Mouse (Mus musculus): ENCODE measurements around the gene Gm11084.
A peak's percentile ranks its signal among the peaks of the same experiment; 100 is the strongest.
"Not testable (repeated sequence)": the region's sequence is repeated elsewhere in the genome, so short reads cannot be mapped to it uniquely, and the experiment has no call there.

The Gm11084 gene

DNA sequence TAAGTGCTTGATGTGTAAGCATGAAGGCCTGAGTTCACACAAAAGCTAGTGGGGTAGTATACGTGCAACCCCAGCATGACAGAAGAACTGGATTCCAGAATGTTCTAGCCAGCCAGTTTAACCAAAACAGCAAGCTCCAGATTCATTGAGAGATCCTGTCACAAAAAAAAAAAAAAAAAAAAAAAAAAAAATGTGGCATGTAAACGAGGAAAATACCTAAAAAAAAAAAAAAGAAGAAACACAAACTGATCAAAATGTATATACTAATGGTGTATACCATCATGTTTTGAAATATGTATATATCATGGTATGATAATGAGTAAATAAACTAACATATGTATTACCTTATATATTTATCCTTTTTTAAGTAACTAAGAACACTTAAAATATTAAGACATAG lies 7.6 kb upstream of the Gm11084 start:
- no peak for DNase-seq

DNA sequence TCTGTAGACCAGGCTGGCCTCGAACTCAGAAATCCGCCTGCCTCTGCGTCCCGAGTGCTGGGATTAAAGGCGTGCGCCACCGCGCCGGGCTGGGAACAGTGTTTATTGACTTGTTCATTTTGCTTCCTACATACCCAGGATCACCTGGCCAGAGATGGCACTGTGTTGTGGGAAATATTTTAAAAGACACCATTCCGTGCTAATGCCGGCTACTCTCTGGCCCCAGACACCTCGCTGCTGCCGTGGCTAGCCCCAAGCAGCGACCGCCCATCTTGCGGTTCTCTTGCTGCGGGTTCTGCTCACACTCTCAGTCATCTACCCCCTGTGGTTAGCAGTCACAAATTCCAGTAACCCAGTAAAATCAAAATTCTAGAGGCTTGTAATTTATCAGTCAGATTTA lies 6.0 kb upstream of the Gm11084 start:
- no peak for DNase-seq

DNA sequence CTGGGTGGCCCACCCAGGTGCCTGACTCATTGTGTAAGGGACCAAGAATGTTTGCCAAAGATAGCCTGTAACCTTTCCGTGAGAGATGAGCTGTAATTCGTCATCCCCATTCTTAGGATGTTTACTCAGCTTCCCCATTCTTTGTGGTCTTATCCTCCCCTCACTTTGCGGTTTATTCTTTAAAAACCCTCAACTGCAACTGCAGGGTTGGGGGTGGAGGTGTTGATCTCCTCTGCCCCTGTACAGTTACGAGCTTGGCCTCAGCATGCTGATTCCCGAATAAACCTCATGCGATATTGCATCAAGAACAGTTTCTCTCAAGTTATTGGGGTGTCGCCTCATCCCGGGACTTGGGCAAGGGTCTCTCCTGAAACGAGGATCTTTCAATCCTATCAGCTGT lies 2.4 kb upstream of the Gm11084 start:
- not testable (repeated sequence) for DNase-seq

DNA sequence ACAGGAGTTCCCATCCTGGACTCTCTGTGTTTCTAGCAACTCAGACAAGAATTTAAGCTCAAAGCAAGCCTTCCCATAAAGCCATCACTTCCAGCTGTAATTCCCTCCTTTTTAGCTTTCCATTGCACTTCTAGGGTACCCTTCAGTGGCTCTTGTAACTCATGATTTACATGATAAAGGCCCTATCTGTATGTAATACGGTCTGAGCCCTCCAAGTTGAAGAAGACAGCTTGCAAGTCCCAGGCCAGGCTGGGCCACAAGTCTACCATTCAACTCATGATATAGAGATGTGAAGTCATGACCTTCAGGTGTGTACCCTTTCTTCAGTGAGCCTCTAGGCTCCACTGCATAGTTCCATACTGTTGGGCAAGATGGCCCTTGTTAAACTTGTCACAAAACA lies 1.0 kb downstream of the Gm11084 start:
- no peak for DNase-seq

DNA sequence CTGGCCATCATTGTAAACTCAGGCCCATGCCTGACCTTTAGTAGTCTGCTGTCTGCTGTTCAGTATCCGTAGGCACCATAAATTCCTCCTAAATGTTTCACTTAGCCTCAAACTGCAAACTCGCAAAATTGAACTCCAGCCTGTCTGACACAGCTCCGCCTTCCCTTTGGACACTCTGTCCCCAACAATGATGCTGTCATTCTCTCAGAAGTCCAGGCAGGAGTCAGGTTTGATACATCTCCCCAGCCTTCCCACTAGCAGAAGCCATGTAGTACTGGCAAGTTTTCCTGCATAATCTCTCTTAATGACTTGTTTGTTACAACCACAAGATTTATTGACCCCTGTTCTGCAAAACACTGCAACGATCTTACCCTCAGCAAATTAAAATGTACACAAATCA lies 1.7 kb downstream of the Gm11084 start:
- DNase-seq = no peak

DNA sequence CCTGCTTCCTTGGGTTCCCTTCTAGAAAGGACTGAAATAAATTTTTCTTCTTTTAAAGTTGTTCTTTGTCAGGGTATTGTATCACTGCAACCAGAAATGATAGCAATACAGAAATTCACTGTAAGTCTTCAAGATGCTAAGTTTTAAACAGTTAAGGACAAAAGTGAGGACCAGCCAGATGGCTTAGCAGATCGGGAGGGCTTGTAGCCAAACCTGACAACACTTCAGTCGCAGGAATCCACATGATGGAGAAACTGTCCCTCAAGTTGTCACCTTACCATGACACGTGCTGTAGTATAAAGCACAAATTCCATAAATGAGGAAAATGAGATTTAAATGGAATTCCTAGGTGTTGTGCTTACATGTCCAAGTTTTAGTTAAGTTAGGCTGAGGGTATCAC lies 3.3 kb downstream of the Gm11084 start:
- DNase-seq = no peak

DNA sequence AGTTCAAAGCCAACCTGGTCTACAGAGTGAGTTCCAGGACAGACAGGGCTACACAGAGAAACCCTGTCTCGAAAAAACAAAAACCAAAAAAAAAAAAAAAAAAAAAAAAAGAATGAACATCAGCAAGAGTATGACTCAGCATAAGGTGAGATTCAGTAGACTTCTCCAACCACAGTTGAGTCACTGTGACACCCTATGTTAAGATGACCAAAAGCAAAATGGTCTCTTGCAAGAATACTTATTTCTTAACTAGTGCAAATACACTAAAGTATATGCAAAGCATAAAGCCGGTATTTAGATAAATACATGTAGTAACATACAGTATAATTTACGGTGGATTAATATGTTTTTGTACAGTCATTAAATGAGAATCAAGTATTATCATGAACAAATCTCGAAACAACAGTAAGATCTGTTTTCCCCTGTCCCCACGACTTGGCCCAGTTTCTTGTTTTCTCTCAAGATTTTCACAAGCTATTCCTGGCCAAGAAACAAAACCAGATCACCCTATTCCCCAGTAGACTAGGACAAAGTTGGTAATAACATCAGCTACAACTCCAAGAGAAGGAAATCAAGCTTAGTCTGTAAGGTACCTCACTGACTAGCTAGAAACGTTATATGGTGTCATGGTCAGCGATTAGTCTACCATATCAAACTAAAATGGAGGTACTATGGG lies 4.3 kb downstream of the Gm11084 start:
- no peak for DNase-seq

DNA sequence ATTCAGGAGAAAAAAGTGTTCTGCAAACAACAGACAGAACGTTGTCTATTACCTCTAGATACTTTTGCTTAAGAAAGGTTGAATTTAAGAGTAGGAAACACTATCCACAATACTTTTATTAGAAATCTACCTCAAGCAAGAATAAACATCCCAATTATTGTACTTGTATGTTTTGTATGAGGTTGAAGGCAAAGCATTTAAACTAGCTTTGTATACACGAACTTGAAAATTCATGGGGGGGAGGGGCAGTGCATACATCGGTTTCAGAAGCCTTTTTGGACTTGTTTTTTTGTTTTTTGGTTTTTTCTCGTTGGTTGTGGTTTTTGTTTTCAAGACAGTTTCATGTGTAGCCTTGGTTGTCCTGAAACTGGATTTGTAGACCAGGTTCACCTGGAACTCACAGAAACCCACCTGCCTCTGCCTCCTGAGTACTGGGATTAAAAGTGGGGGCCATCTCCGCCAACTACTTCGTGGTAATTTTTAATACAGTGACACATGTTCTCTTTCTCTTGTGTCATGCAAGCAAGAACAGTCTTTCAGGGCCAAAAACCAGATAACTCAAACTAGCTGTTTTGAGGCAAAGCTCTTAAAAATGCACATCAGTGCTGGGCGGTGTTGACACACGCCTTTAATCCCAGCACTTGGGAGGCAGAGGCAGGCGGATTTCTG lies 4.9 kb downstream of the Gm11084 start:
- DNase-seq = no peak

DNA sequence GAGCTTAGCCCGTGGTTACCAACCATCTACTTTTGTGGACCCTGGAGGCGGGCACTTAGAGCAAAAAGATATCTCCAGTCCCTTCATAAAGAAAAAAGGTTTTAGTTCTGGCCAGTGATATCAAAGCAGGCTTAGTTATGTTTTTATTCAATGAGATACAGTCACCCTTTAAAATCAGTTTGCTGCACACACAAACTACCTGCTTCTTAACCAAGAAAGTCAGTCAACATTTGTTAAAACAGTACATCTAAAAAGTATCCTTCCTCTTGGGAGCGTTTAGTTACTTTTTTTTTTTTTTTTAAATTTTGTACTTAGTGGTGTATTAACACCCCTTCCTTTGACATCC lies 5.5 kb downstream of the Gm11084 start:
- DNase-seq = no peak

DNA sequence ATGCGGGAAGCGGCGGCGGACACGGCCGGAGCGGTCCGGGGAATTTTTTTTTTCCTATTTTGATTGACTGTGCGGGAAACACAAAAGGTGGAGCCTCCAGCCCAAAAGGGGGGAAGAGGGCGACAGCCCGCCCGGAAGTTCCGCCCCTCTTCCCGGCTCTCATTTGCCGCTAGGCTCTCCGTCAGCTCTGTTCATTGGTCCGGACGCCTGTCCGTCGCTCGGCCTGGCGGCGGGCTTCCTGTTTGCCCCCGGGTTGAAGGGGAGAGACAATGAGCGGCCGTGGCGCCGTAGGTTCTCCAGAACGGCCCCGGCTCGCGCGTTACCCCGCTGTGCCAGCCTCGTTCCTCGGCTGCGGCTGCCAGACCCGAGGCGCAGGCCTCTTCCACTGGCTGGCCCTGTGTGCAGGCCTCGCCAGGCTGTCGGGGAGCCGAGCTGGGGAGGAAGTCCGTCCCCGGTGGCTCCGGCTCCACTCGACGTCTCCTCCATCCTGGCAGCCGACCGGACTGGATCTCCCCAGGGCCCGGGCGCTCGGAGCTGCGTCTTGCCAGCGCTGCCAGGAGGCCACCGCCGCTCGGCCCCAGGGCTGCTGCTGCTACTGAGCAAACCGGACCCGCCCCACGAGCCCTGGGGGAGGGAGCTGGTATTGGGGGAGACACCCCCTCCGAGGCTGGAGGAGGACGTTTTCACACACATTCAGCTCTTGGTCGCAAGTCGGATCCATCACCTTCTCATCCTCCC lies 6.0 kb downstream of the Gm11084 start, which contains the start of gene Sp3:
Gene Sp3, minus strand, starts transcription at position 110 of the 738 bp plus-strand sequence.
- peak; percentile 98 for DNase-seq

DNA sequence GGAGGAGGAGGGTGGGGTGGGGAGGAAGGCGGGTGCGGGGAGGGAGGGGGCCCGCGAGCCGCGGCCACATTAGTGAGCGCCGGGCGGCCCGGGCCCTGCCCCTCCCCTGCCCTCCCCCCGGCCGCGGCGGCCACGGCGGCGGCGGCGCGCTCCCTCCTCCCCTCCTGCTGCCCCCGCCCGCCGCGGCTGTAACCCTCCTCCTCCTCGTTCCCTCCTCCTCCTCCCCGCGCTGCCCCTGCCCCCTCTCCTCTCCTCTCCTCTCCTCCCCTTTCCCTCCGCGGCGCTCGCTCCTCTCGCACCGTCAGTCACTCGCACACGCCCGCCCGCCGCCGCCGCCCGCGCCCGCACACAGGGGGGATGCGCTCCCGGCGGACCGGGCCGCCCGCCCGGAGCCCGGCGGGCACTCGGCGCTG lies 6.9 kb downstream of the Gm11084 start:
- DNase-seq = peak; percentile 89

DNA sequence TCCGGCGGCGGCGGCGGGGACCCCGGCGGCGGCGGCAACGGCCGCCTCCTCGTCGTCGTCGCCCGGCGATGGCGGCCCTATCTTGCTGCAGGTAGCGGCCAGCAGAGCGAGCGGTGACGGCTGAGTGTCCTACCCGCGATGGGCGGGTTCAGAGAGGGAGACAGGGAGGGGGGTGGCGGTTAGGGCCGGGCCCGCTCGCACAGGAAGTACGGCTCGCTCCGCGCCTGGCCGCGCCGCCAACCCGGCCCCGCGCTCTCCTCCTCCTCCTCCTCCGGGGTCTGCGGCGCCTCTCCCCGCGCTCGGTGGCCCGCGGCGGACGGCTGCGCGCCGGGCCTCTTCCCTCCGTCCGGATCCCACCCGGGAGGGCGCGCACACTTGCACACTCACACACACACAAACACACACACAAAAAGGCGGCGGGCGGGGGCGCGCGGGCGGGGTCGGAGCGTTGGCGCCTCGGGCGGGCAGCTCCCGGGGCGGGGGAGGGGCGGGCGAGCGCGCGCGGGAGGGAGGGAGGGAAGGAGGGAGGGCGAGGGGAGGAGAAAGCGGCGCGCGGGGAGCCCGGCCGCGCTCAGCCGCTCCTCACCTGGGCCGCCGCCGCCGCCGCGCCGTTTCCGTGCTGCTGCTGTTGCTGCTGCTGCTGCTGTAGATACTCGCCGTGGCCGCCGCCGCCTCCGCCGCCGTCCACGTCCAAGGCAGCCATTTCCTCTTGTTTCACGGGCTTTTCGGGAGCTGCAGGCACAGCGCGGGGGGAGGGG lies 7.4 kb downstream of the Gm11084 start:
- peak; percentile 94 for DNase-seq

DNA sequence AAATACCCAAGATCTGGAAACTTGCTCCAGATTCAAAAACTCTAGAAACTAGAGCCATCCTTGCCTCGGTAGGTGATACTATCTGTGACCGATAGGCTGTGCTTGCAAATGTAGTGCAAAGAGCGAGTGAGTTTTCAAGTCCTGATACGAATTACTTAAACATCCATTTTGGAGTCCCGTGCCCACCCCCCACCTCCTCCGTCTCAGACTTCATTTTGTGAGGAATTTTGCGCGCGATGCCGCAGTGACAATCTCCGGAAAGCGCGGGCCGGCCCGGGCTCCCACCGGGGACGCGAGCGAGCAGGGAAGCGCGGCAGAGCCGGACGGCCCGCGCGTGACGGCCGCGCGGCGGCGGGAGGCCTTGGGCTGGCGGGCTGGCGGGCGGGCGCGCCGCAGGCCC lies 8.0 kb downstream of the Gm11084 start:
- DNase-seq = peak; percentile 69

DNA sequence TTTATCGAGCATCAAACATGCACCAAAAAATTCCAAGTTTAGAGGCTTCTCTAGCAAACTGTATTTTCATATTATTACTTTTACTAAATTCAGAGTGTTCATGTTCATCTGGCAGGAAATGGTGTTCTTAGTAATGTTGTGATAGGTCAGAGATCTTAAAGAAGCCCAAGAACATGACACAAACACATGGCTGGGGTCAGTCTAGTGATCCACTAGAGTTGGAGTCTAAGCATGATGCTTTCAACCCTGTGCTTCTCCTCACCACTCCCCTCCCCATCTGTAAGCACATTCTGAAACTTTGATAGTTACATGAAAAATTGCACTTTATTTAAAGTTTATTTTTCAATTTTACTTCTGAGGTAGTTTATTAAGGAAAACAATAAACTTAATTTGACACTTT lies 9.2 kb downstream of the Gm11084 start:
- DNase-seq = no peak

DNA sequence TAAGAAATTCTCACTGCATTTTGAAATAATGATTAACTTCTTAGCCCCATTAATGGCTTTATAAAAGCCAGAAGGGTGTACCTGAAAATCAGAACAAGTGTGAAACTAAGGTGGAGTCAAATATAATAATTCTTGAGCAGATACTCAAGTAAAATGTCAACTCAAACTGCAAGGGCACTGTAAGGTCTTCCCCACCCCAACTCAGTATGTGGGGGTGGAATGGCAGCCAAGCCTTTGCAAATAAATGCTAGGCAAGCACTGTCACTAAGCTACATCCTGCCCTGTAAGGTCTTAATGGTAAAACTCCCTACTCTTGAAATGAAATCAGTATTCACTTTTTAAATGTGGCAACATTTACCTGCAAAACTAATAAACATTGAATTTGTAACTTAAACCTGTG lies 10.5 kb downstream of the Gm11084 start:
- peak; percentile 25 for DNase-seq

DNA sequence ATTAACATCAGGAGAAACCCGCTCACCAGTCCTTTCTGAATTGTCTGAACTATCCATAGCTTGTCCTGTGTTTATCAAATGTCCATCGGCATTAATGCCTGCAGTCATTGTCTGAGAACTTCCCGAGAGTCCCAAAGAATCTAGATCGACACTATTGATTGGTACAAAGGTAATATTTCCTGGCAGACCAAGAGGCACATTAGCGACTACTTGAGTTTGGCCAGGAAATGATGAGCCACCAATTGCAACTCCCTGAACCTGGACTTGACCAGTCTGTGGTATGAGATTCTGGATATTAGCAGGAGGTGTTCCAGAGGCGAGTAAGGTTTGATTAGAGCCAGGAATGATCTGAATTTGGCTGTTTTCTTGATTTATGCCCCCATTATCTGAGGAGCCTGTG lies 15.7 kb downstream of the Gm11084 start:
- DNase-seq = no peak

DNA sequence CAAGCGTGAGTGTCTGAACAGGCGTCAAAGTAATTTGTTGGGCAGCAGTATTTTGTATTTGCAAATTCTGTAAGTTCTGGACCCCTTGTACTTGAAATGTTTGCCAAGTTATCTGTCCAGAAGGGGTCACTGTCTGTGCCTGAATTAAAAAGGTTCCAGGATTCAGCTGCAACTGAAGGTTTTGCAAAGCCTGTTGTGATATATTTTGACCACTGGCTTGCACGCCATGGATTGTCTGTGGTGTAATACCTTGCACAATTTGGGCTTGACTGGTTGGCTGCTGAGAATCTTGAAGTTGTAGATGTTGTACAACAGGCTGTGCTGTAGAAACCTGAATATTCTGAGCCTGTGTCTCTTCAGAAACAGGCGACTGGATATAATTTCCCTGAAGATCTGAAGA lies 16.2 kb downstream of the Gm11084 start:
- peak; percentile 40 for DNase-seq

DNA sequence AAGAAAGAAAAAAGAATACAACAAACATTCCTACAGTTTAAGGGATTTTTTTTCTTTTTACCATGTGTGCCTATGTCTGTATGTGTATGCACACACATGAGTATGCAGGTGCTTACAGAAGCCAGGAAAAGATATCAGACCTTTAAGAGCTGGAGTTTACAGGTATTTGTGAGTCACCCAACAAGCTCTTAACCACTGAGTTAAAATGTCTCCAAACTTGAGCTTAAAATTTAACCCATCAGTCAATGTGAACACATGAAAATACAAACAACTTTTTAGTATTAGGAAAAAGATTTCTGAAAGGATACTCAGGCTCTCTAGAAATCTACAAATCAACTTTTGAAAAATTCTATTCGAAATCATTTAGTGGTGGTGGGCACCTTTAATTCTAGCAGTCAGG lies 18.0 kb downstream of the Gm11084 start:
- no peak for DNase-seq

DNA sequence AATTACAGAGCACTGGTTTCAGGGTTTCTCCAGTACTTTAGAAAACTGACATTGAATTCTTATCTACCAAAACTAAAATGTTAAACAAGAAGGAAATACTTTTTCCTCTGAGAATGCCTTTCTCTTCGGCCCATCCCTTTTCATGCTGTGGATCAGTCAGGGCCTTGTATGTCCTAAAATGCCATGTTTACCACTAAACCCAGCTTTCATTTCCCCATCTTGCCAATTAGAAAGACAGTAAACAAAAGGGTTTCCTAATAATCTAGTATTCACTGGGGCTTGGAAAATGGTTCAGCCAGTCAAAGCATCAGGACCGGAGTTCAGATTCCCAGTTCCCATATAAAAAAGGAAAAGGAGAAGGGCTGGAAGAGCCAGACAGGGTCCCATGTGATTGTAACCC lies 21.1 kb downstream of the Gm11084 start:
- no peak for DNase-seq

DNA sequence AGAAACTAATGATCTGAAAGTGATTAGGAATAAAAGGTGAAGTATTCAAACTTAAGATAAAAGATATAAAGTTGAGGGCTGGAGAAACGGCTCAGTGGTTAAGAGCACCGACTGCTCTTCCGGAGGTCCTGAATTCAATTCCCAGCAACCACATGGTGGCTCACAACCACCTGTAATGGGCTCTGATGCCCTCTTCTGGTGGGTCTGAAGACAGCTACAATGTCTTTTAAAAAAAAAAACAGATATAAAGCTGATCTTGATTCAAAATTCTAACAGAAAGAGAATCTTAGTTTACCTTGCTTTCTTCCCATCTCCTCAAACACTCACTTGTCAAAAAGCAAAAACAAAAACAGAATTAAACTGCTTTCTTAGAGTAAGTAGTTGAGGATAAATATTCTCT lies 30.1 kb downstream of the Gm11084 start:
- no peak for DNase-seq

DNA sequence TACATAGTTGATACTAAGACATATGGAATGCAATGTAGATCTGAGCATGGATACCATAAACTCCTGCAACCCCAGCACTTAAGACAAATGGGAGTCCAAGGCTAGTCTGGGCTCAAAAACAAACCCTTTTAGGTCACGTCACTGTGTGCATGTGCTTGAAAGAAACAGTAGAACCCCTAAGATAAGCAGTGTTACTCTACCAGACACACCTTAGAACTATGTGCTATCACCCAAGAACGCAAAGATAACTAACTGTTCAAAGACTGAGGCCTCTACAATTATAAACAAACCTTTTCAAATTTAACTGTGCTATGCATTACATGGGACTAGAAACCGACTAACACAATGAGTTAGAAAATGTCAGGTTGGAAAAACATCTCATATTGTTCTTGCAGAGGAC lies 33.5 kb downstream of the Gm11084 start:
- no peak for DNase-seq

DNA sequence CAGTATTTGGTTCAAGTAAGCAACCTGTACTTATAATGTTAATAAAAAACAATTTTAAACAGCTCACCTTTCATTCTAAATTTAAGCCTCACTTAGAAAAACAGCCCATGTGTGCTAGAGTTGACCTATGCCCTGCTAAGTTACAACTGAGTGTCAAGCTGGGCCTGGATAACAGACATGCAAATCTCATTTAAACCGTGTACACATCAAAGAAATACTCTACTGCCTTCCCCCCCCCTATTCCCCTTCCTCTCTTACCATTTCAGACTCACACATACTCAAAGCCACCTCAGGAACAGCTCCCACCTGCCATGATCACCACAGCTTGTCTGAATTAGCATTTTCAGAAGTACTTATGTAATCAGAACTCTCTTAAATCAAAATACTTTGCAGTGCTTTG lies 50.6 kb downstream of the Gm11084 start:
- no peak for DNase-seq

DNA sequence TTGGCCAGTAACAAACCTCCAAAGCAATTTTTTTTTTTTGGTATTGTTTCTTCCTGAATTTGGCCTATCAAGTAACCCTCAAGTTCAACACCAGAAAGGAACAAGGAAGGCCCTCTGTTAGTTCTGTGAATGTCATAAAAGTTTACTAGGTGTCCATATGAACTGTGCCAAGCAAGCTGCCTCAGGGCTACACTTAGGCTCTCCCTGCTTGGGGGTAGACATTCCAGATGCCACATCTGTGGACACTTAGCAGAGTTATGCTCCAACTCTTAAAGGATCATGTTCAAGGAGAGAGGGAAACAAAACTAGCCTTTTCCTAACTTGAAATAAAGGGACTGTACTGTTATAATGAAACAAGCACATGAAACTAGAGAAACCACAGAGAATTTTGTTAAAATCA lies 54.3 kb downstream of the Gm11084 start:
- DNase-seq = no peak

DNA sequence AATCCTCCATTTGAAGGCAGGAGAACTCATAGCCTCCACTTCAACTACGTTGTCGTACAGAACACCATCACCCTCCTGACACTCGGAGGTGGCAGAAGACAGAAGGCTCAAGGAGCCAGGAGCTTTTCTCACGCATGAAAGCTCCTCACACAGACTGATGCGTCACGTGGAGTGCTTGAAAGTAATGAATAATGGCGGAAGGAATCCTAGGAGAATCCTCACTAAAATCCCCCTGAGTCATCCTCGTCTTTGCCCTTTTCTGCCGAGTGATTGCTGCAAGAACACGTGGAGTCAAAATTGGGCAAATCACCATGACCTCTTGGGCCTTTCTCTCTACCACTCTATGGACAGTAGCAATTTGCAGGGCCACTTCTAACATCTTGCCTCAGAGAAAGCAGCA lies 61.5 kb downstream of the Gm11084 start:
- DNase-seq = no peak
